Mouse (Mus musculus) left cerebral cortex, postnatal 4 days (tissue): Measurements from ENCODE around the gene Prorsd1. TPM values are rescaled to one million over a fixed set of nuclear protein-coding genes. Genes with fewer than 3 reads are reported as not detected.
"Not testable (repeated sequence)": the region's sequence is repeated elsewhere in the genome, so short reads cannot be mapped to it uniquely, and the experiment has no call there.

ENCODE experiments used
- DNase-seq: peaks from one replicate; pipeline ENCODE4 v3.0.0-alpha.2; 2022
- intact Hi-C: fragments of 180-260 bp; cut with DNase I; formaldehyde crosslinking; loops from one replicate; pipeline ENCODE4 v1.15.1; 2025
- total RNA-seq, 2 experiments: library from RNA; stranded (reverse); gene quantifications; 2 replicates each; pipeline ENCODE4 v1.2.3; 2021

Prorsd1 gene
- 1 to 10 TPM; 3.3 to 3.8 TPM for total RNA-seq

DNA sequence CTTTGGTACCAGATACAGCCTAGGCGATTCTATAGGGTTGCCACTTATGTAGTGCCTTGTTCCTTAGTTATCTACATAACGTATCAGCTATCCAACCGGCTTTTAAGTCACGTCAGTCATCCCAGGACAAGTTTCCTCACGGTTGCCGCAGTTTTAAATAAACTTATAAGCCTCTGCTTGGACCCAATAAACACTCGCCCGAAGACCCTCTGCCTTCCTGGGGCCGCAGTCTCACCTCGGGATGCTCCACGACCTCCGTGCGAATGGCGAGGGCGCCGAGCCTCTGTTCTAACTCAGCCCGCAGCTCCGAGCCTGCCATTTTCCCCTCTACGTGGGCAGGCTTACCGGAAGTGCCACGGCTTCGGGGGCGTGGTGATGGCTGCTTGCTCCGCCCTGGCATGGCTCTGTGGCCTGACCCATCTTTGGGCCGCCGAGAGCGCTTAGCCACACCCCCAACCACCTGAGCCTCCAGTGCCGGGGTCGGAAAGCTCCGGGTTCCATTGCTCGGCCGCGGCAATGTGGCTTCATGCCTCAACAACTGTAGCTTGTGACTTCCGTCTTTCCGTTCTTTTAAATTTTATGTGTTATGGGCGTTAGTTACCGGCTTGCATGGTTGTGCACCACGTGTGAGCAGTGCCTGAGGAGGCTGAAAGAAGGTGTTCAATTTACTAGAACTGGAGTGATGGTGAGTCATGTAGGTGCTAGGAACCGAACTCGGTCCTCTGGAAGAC lies at the start of gene Prorsd1:
Gene Prorsd1, minus strand, starts transcription at position 352 of the 731 bp plus-strand sequence.
- intact Hi-C loops: no loop called here
- DNase-seq: peak; percentile 91

- DNase-seq: no peak
- intact Hi-C loops: no loop called here
Measured at GRCm38 (mm10) chr11:29563406-29563805, 48.6 kb upstream of the Prorsd1 start.

- DNase-seq: no peak
Measured at GRCm38 (mm10) chr11:29560990-29561389, 46.2 kb upstream of the Prorsd1 start.

GRCm38 (mm10) chr11:29560452-29560851 lies 45.6 kb upstream of the Prorsd1 start:
- no peak for DNase-seq
- intact Hi-C loops: no loop called here

More at GRCm38 (mm10) chr11:29560990-29561389, 46.2 kb upstream of the Prorsd1 start:
- intact Hi-C loops: no loop called here

- intact Hi-C loops: loop anchor here (5.0 kb wide), 1 partner anchor 143 kb away; the partner anchor contains the start of gene Rtn4
- DNase-seq: no peak
Measured at GRCm38 (mm10) chr11:29549425-29549778, 34.6 kb upstream of the Prorsd1 start.

DNA sequence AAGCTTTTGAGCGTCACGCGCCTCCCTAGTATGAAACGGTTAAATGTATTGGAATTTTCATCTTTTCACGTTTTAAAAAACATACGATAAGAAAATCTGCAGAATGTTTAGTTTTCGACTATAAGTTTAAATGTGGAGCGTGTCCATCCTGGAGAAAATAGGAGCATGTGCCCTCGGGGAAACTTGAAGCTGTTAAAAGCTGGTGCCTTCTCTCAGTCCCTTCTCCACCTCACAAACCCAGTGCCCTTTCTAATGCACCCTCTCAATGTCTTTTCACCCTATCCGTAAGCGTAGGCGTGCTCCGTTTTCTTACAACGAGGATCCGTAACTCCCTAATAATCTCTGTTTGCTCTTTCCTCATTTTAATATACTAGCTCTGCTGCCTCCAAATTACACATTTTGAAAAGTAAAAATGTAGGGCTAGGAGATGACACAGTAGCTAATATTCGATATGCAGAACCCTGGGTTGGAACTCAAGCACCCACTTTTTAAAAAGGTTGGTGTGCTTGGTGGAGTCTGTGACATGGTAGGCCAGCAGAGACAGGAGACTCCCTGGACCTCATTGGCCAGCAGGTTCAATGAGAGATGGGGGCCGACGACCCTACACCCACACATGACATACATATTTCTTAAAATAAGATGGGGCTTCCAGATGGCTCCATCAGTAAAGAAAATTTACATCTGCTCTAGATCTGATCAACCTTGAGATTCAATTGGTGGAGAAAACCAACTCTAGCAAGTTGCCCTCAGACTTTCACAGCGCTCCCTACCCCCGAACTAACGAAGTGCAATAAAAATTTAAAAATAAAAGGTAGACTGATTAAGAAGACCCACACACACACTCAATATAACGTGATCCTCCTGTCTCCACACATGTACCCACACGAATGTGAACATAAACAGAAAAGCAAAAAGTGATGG lies 33.9 kb upstream of the Prorsd1 start:
- DNase-seq: no peak
- intact Hi-C loops: loop anchor here (5.0 kb wide), 1 partner anchor 144 kb away; the partner anchor contains the start of gene Rtn4

DNA sequence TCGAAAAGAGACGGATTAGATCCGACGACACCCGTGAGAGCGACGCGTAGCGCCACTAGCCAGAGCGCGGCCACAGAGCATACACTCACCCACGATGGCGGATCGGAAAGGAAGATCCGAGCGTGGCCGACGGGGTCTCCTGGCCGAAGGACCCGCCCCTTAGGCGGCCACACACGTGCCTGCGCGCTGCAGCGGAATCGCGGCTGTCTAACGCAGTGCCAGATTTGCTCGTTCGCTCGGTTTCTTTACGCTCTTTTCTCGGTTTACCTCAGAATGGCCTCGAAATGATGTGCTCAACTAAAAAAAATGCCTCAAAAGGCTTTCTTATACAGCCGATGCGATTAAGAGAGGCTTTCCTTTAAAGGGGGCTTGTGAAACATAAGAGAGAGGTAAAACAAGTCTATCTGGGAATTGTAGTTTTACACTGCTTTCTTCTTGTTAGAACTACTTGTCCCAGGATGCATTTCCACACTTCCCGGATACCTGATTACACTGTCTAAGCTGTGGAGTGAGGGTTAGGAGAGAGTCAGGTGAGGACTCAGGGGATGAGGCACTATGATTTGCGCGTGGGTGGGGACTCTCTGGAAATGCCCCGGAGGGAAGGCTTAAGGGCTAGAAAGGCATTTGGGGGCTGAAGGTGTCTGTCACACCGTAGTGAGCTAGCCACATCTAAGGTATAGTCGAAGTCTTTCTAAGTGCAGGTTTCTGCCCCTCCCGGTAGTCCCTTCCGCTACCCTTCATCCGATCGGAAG lies 33.1 kb upstream of the Prorsd1 start, which contains the start of the genes Clhc1 and Rps27a:
Gene Clhc1, plus strand, starts transcription at position 199 of the 752 bp plus-strand sequence.
Gene Rps27a, minus strand, starts transcription at position 358 of the 752 bp plus-strand sequence.
- peak; percentile 94 for DNase-seq
- intact Hi-C loops: loop anchor here (5.0 kb wide), 1 partner anchor 144 kb away; the partner anchor contains the start of gene Rtn4

DNA sequence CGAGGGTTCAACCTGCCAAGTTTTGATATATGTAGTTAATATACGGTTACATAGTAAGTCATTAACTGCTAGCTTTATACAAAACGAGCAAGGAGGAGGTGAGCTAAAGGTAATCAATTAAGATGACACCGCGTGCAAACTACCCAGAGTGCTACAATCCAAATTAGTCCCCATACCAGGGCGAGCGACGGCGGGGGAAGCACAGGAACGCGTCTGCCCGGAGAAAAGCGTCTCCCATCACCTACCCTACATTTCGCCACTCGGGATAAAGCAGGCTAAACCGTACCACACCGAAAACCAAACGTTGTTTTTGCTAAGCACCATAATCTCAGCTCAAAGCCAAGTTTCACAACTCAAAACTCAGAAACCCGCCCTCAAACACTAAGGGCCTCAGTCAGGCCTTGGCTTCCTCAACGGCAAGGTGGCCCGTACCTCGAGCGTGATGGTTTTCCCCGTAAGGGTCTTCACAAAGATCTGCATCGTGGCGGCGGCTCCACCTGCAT lies 32.5 kb upstream of the Prorsd1 start:
- DNase-seq: no peak
- intact Hi-C loops: loop anchor here (5.0 kb wide), 1 partner anchor 145 kb away; the partner anchor contains the start of gene Rtn4

DNA sequence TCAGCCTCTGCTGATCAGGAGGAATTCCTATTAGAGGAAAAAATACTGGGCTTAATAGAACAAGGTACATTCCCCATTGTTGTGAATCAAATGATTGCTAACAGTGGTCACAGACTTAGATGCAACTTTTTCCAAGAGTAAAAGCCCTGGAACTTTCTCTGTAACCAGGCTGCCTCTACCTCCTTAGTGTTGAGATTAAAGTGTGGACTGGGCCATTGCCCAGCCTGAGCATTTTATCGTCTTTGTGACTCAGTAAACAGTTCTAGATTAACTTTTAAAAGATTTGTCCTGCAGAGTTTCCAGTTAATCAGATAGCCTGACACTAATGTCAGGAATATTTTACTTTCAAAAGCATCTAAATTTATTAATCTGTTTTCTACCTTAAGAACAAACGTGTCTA lies 31.9 kb upstream of the Prorsd1 start:
- no peak for DNase-seq
- intact Hi-C loops: loop anchor here (5.0 kb wide), 1 partner anchor 146 kb away; the partner anchor contains the start of gene Rtn4

DNA sequence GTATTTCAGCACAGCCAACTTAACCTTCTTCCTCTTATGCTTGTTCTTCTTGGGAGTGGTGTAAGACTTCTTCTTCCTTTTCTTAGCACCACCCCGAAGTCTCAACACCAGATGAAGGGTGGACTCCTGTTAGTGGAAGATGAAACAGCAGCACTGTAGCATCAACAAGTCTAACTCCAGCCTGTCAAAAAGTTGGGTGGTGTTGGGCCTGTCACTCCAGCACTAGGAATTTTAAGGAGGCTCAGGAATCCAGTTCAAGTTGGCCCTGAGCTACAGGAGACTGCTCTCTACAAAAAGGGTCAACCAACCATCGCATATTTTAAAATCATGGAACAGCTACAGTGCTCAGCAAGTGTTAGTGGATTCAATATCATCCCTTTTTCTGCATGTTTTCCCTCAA lies 31.5 kb upstream of the Prorsd1 start:
- intact Hi-C loops: loop anchor here (5.0 kb wide), 1 partner anchor 146 kb away; the partner anchor contains the start of gene Rtn4
- not testable (repeated sequence) for DNase-seq

- intact Hi-C loops: loop anchor here (5.0 kb wide), 1 partner anchor 147 kb away; the partner anchor contains the start of gene Rtn4
- not testable (repeated sequence) for DNase-seq
Measured at GRCm38 (mm10) chr11:29545150-29545752, 30.4 kb upstream of the Prorsd1 start.

DNA sequence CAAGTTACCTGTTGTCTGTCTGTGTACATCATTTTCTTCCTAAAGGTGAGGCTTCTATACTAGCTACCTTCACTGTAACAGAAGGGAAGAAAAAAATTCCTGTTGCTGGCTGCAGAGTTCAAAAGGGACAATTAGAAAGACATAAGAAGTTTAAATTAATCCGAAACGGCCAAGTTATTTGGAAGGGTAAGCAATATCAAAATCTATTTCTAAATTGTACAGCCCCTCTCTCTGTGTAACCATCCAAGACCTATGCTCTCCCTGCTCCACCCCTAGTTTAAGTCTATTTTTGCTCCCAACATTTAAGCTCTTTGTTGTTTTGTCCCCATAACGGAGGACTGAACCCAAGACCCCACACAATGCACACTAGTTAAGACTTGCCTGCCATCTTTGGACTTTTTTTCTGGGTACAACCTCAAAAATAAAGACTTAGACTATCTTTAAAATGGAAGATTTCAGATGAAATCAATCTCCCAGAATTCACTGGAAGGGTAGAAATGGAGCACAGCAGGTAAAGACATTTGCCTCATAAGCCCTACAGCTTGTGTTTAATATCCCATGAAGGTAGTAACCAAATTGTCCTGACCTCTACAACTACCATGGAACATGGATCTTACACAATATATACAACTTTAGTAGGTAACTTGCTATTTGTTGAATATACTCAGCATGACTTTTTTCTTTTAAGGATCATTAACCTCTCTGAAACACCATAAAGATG lies 29.6 kb upstream of the Prorsd1 start:
- intact Hi-C loops: no loop called here

GRCm38 (mm10) chr11:29538201-29538600 lies 23.4 kb upstream of the Prorsd1 start:
- intact Hi-C loops: no loop called here

More for the DNA sequence above, 29.6 kb upstream of the Prorsd1 start:
- no peak for DNase-seq

DNA sequence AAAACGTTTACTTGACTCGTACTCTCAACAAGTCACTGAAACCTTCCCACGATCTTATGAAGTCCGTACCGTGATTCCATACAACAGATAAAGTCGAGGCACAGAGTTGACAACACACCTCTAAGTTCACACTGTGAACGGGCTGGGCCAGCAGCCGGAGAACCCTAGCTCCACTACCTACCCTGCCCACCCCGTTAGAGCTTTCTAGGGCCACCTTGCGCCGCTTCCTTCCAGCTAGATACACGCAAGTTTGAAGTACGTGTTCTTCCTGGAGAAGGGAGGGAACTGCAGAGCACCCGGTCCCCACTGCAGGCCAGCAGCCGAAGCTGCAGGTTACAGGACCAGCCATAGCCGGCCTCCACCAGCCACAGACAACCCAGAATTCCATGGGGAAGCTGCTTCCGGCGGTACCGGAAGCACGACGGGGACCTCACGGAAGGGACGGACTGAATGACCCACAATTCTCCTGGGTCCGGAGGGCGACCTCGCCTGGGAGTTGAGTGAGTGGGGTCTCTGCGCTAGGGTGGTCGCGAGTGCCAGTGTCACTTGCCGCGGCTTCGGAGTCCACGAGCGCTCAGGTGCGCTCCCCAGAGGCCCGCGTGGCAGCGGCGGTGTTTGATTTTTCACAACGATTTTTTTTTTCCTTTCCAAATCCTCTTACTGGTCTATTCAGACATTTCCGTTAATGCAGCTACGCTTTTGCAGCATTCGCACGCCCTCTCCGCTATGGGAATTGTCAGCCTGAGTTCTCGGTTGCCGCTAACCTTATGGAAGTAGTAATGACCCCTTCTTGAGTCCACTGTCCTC lies 11.4 kb upstream of the Prorsd1 start, which contains the start of gene Mtif2:
Gene Mtif2, plus strand, starts transcription at position 421 of the 807 bp plus-strand sequence.
- DNase-seq: peak; percentile 85
- intact Hi-C loops: loop anchor here (10.0 kb wide), 1 partner anchor 151 kb away; the partner anchor contains the start of gene Ccdc88a

More at GRCm38 (mm10) chr11:29538201-29538600, 23.4 kb upstream of the Prorsd1 start:
- no peak for DNase-seq

GRCm38 (mm10) chr11:29514325-29514681 lies 530 bp downstream of the Prorsd1 start:
- intact Hi-C loops: no loop called here
- DNase-seq: no peak

- intact Hi-C loops: no loop called here
- DNase-seq: no peak
Measured at GRCm38 (mm10) chr11:29512818-29513535, 1.9 kb downstream of the Prorsd1 start.

- intact Hi-C loops: loop anchor here (10.0 kb wide), 1 partner anchor 295 kb away; no protein-coding TSS in a partner anchor
- DNase-seq: no peak
Measured at GRCm38 (mm10) chr11:29509421-29509820, 5.4 kb downstream of the Prorsd1 start.
